Mouse (Mus musculus): ENCODE measurements around the gene Clec2e.
"Not testable (repeated sequence)": the region's sequence is repeated elsewhere in the genome, so short reads cannot be mapped to it uniquely, and the experiment has no call there.

Gene Clec2e

DNA sequence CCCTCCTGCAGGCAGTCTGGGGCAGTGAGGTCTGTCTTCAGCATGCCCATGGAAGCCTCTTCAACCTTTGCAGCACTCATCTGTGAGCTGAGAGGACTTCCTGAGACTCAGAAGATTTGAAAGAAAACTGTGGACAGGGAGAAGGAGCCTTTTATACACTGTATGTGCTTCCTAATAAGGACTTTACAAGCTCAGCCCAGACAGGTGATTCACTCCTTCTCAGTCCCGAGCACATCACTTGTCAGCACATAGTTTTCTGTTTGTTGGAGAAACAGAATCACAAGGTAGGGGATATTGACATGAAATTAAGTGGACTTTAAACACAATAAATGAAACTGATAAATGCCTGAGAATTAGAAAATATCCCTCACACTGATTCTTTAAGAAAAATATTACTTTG is at the start of gene Clec2e:
TSS of gene Clec2e (minus strand) at position 120 of the 400 bp plus-strand sequence.
- DNase-seq (ENCODE audit: low read depth, low spot score) = not testable (repeated sequence)

DNA sequence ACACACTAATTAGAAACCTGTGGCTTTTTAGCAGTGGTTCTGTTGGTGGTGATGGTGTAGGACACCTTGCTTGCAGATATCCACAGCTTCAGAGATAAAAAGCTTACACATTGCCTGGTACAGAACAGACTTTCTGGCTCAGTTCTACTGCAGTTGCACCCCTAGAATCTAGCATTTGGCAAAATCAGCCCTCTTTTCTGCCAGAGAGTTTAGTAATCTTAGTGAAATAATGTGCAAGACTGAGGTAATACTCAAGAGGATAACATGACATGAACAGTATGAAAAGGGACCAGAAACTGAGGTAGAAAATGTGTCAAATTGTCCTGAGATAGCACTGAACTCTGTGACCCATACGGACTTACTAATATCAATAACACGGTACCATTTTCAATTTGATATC is 46.1 kb upstream of the Clec2e start:
- no peak for DNase-seq (ENCODE audit: low read depth, low spot score)

DNA sequence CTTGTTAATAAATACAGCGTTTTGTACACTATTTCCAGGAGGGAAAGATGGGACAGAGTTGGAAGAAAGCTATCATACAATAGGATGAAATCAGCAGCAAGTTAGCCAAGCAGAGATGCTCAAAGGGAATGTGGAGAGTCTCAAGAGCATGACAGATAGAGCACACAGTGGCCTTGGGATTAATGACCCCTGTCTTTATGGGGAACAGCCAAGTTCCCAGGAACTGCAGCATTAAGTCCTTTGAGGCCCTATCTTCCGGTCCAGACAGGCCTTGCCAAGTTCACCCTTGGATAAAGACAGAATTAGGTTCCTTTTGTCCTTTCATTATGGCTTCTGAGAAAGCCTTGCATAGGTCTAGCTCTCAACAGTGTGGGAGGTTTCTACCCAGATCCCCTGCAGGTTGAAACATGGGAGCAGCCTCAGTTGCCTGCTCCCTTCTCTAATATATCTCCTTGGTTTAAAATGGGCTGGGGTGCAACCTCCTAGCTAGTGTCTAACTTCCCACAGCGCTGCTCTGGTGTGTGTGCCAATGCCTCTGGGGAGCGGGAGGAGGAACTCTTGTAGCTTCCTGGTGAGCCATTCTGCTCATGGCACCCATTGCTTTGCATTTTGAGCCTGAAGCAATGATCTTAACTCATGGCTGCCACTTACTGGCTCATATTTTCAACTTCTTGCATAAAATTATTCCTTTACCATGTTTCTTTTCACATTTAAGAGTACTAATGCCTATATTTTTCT is 32.1 kb upstream of the Clec2e start:
- DNase-seq (ENCODE audit: low read depth, low spot score) = no peak

DNA sequence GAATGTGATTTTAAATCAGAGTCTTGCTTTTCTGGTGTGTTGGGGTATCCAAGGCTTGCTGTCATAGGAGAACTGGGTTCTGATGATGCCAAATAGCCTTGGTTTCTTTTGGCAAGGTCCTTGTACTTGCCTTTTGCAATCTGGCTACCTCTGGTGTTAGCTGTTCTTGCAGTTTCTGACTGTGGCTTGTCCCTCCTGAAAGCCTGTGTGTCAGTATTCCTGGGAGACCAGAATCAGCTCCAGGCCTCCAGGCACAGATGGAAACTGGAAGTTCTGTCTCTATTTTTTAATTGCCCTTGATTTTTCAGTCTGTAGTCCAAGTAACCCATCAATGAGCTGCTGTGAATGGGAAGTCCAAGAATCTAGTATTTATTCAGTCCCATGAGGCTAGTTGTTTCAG is 26.1 kb upstream of the Clec2e start:
- no peak for DNase-seq (ENCODE audit: low read depth, low spot score)

DNA sequence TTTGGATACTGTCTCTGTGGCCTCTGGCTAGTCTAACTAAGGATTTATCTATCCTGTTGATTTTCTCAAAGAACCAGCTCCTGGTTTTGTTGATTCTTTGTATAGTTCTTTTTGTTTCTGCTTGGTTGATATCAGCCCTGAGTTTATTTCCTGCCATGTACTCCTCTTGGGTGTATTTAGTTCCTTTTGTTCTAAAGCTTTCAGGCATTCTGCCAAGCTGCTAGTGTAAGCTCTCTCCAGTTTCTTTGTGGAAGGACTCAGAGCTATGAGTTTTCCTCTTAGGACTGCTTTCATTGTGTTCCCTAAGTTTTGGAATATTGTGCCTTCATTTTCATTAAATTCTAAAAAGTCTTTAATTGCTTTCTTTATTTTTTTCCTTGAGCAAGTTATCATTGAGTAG is 23.8 kb upstream of the Clec2e start:
- DNase-seq (ENCODE audit: low read depth, low spot score) = not testable (repeated sequence)

DNA sequence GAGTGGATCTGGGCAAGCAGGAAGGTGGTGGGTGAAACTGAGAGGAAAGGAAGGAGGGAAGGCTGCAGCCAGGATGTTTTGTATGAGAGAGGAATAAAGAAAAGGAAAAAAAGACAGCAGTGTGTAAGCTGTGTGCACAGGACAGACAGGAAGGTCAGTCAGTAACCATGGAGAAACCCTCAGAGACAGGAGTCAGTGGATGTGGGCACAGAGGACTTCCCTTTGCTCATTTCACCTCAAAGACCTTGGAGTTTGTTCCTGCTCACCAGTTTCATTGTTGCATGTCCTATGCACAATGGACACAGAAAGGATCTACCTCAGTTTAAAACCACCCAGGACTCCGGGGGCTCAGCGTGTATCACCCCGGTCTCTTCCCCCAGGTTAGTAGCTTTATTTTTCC is 15.5 kb upstream of the Clec2e start:
- no peak for DNase-seq (ENCODE audit: low read depth, low spot score)

DNA sequence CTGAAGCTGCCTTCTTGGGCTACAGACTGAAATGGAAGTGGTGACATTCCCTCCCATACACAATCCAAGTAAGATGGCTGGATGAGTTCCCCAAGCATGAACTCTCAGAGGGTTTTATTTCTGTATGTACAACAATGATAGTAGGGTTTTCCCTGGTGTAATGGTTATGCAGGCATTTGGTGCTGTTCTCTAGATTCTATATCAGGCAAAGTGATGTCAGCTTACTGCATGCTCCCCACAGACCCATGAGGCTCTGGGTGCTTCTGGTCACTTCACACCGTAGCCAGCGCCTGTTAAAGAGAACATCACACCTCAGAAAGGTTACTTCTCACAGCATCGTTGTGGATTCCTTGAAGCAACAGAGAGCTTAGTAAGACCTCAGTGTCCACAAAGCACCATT is 13.5 kb upstream of the Clec2e start:
- DNase-seq (ENCODE audit: low read depth, low spot score) = not testable (repeated sequence)

DNA sequence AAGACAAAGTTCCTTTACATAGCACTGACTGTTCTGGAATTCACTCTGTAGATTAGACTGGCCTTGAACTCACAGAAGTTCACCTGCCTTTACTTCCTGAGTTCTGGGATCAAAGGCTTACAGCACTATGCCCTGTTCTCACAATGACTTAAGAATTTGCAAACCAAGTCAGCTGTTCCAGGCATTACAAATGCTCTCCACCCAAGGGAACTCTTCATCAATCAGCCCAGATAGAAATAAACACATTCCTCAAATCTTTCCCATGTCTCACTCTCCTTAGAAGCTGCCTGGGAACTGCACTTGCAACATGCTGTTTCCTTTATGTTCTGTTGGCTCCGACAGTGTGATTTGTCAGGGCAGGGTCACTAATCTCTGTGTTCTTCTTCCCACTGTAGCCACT is 13.1 kb upstream of the Clec2e start:
- peak; percentile 31 for DNase-seq (ENCODE audit: low read depth, low spot score)

DNA sequence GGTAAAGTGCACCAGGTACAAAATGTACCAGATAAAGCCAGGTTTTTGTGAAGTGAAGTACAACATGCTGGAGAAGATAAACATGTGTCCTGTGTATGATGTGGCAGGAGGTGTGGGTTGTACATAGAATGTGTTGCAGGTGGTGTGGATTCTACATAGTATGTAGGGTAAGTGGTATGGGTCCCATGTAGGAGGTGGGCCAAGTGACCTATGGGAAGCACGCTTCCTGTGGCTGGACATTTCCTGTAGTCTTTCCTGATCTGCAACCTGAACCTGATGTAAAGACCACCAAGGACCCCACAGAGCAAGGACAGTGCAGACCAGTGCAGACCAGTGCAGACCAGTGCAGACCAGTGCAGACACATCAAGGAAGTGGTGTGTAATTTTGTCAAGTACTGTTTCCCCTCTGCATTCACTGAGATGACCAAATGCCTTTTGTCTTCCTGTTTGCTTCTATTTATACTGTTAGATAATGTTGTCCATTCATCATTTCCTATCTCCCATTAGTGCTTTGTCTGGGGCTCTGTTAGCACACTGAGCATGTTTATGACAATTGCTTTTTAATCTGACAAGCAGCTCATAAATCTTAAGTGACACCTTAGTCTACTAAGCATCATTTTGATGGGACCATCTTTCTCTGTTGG is 12.4 kb upstream of the Clec2e start:
- DNase-seq (ENCODE audit: low read depth, low spot score) = no peak

DNA sequence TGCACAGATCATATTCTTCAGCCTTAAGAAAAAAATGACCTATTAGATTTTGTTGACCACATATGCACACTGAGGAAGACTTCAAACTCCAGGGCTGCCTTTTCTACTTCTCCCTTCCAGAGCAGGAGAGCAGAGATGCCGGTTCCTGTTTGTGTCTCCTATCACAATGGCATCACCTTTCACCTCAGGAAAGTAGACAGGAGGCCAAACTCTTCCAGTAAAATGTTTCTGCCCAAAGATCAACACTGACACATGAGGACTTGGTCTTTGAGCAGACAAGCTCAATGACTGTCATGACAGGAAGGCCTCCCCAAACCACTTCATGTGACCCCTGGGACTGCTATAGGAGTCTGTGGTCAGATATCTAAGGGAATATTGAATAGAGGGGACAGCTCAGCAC is 11.8 kb upstream of the Clec2e start:
- DNase-seq (ENCODE audit: low read depth, low spot score) = no peak

DNA sequence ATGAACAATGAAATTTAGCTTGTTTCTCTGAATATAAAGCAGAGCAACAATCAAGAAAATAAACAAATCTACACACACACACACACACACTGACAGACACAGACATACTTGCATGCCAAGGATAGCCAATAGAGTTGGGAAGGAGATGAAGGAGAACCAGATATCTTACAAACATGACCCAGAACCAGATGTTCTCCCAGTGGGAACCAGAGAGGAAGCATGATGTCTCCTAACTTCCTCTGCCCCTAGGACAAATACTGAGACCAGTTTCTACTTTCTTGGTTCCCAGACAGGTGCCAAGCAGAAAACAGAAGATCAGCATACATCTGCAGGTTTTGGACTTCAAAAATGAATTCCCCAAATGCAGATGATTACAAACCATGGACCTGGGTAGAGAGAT is 7.2 kb upstream of the Clec2e start:
- no peak for DNase-seq (ENCODE audit: low read depth, low spot score)

DNA sequence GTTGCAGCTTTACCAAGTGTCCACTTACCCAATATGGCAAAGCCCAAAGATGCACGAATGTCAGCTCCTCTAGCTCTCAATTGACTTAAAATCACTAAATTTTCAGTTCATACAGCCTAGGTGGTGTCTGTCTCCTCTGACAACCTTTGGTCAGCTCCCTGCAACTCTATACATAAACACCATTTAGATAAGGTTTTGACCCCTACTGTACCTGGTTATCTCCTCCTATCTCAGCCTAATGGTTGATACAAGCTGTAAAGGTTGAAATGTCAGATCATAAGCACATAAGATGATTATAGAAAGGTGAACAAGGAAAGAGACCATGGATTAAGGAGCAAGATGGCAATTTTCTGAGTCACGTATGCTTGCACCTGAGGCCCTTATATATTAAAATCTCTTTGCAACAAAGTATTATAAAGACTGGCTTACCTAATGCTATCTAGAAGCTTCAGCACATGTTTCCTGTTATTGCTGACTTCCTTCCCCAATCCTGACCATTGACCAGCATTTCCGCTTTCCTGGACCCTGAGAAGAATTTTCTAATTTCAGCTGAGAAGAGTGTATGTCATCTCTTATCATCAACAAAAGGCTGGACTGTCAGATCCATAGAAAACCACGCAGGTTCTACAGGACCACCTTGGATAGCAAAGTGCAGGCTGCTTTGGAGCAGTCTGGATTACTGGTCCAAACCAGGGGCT is 2.3 kb upstream of the Clec2e start:
- no peak for DNase-seq (ENCODE audit: low read depth, low spot score)

DNA sequence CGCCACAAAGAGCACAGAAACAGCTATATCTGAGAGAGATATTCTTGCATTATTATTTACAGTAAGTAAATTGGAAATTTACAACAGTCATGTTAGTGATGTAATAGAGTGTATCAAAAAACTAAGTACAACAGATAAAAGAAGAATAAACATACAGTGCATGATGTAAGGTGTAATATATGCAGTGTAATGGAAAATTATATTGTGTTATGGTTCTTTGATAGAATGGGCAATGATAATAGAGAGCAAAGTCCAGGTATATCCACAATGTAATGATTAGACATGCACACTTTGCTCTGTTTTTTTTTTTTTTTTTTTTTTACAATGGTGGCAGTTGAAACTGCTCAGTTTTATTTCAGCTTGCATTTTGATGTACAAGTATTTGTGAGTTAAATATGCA is 891 bp upstream of the Clec2e start:
- no peak for DNase-seq (ENCODE audit: low read depth, low spot score)

DNA sequence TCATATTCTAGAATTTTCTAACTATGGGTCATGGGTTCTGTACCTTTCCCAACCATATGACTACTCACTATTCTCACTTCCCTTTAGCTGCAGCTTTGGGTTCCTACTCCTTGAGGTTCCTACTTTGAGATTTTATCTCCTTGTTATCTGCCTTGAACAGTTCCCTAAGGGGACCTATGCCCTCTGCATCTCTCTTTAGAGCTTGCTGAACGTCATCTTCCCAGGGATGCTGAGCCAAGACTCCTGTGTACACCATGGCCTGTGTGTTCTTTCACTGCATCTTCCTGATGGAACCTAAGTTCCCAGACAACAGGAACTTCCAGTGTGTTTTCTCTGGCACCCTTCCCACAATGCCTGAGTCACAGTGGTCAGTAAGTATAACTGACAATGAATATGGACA is 2.8 kb downstream of the Clec2e start:
- no peak for DNase-seq (ENCODE audit: low read depth, low spot score)

DNA sequence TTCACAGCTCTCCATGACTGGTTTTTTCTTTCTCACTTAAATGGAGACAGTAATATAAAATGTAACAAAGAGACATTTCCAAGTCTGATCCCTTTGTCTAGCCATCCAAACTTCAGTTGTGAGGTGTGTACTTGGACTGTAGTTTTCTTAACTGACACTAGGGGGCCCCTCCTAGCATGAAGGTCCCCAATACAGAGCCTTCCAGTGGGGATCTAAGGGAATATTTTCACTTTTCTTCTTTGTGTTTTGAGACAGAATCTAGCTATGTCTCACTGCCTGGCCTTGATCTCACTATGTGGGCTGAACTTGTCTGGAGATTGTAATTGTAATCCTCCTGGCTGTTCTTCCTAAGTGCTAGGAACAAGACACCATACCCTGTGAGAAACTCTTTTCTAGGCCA is 5.5 kb downstream of the Clec2e start:
- DNase-seq (ENCODE audit: low read depth, low spot score) = peak; percentile 32

DNA sequence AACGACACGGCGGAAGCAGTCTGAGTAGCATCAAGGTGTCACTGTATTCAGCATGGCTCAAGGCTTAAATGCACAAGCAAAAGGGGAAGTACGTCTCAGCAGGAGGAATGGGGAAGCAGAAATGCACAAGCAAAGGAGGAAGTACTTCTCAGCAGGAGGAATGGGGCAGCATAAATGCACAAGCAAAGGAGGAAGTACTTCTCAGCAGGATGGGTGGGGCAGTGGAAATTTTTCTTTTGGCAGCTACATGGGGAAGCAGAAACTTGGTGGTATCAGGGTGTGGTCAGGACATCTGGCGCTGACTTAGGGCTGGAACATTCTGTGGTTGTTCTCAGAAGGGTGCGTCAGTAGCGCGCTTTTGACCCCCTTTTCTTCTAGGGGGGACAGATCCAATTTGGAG is 12.1 kb downstream of the Clec2e start:
- DNase-seq (ENCODE audit: low read depth, low spot score) = not testable (repeated sequence)

DNA sequence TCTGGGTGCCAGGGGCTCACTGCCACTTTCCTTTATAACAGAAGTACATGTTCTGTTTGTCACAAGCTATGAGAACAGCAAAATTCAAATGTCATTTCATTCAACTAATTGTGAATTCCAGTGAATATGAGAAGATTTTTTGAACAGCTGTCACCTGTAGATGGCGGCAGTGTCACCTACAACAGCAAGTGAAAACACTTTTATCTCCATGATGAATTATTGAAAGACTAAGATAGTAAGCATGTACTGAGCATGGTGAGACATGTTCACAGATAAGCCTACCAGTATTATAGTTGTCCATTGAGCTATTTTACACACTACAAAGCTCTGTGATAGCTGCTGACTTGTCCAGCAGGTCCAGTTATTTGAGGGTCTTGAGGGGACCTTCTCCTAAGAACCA is 12.6 kb downstream of the Clec2e start:
- peak; percentile 27 for DNase-seq (ENCODE audit: low read depth, low spot score)

DNA sequence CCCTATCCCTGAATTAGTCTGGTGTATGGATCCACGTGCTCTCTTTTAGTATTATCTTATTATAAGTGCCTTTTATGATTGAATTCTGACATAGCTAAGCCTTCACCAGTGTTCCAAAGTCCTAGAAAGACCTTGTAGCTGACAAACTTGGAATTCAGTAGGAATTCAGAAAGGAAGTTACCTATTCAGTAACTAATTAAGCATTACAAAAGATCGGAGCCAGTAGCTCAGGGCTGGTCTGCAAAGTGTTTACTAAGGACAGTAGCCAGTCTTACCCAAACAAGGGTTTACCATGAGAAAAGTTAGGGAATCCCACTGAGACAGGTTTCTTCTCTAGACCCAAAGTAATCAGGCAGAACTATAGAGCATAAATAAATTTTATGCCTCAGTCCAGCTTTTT is 14.7 kb downstream of the Clec2e start:
- not testable (repeated sequence) for DNase-seq (ENCODE audit: low read depth, low spot score)

DNA sequence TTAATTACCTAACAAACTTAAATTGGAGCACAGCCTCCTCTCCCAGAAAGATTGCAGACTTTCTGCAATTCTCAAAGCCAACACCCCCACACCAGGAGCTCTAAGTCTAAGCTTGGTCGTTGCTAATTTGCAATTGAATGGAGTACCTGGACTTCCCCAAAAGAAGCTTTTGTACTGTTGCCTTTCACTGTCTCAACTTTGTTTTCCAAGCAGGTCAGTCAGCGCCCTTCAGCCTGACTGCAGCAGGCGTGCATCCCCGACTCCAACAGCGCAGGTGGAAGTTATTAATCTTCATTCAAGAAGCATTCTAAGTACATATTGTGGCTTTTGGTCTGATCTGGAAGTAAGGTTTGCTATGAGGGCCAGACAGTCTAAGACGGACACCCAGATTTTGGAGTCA is 15.6 kb downstream of the Clec2e start:
- no peak for DNase-seq (ENCODE audit: low read depth, low spot score)

DNA sequence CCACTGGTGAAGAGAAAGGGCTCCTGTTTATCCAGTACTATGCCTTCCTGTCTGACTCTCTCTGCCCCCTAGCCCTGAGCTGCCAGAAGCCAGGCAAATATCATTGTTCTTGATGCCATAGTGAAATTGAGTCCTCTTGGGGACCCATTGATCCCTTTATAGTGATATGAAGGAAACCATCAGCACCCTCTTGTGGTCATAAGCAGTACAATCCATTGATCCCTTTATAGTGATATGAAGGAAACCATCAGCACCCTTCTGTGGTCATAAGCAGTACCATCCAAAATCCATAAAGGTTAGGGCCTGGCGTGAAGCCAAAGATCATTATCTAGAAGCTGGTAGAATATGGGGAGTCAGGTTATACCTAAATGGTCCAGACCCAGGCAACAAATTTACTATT is 33.7 kb downstream of the Clec2e start:
- peak; percentile 25 for DNase-seq (ENCODE audit: low read depth, low spot score)

DNA sequence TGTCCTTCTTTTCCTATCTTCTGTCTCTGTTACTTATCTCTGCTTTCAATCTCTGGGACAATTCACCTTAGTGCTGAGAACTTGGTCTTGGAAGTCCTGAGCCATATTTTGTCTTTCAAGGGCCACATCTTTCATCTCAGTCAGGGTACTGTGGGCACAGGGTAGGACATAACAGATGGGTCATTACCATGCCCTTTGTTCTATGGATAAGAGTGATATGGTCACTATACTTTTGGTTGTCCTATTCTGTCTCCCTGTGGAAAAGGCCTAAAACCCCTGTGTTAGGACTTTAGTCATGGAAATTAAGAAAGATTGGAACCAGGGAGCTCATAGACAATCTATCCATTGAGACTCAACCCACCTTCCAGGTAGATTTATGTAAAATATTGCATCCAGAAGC is 34.2 kb downstream of the Clec2e start:
- no peak for DNase-seq (ENCODE audit: low read depth, low spot score)

DNA sequence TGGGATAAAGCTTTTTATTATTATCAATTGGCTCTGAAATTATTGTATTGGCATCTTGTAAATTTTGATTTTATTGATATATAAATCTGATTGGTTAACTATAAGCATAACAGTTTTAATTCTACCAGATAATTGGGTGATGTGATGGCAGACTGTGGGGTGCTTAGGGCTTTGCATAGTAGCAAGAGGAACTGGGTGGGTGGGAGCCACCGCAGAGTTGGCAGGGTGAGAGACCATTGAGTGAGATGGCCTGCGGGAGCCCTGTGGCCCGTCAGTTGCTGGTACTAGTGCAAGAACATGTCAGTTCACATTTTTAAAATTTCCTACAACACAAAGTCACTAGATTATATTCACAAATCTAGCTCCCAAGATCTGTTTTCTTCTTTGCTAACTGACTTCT is 34.9 kb downstream of the Clec2e start:
- no peak for DNase-seq (ENCODE audit: low read depth, low spot score)

DNA sequence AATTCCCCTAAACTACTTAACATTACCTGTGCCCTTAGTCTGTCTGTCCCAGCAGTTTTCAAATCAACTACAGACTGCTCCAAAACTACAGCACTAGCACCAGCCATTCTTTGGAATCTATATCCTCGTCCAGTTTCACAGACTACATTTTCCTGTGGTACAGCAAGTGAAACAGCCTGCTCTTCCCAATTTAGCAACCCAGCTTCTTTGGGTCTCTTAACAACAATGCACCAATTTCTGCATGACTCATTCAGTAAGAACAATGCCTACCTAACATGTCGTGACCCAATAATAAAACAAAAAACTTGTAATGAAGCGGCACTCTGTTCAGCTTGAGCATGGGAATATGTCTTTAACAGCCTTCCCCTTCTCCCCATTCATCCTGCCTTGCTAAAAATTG is 35.3 kb downstream of the Clec2e start:
- no peak for DNase-seq (ENCODE audit: low read depth, low spot score)
